Comparison of ENCODE assay signal across 8 mouse cellular contexts in the genomic region with DNA sequence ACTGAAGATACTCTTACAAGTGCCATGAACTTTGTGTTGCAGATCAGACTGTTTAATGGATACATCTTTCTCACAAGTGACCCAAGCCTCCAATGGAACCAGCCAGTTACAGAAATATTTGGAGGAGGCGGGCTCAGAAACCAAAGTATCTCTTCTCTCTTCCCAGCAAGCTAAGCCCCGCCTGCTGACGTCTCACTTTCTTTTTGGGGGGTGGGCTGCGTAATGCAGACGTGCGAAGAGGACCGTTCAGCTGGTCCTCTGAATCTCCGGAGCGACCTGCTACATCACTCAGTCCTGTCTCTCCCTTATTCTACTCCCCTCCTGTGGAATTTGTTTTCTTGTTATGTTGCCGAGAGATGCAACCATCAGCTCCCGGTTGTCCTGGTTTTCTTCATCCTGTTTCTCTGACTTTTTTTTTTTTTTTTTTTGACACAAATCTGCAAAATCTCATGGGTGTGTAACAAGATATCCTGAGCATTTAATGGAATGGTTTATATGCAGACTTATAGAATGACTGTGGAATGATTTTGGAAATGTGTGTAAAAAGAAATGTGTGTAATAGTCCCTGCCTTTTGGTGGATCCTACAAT. TPM values are rescaled to one million over a fixed set of nuclear protein-coding genes. Genes with fewer than 3 reads are reported as not detected.
DNase-seq lines count a peak whose midpoint lies in the region; ATAC-seq and TF ChIP-seq lines count a peak whose summit lies in the region.

No protein-coding gene starts in this region.

- no peak overlapping the region for H3K9ac ChIP-seq in kidney, embryonic 15.5 days
- peak overlapping the region; percentile 54 for H3K9ac ChIP-seq in limb, embryonic 13.5 days
- H3K9ac ChIP-seq in midbrain, embryonic 16.5 days (ENCODE audit: low read depth, low read length): peak overlapping the region; percentile 32

- no peaks in the 10 kb centered on the region for H3K9me3 ChIP-seq in kidney, embryonic 15.5 days (replicated peaks)
- H3K9me3 ChIP-seq in limb, embryonic 13.5 days: no peaks in the 10 kb centered on the region
- no peaks in the 10 kb centered on the region for H3K9me3 ChIP-seq in midbrain, embryonic 16.5 days (replicated peaks; ENCODE audit: control insufficient read depth, low read length, poor library complexity, severe bottlenecking)

- no peak for TF ChIP-seq POLR2A in thymus, adult 2 months (IDR thresholded peaks at IDR 0.05; ENCODE audit: control insufficient read depth, extremely low read depth, insufficient read depth, low read length, poor library complexity)

- H3K4me3 ChIP-seq in thymus, adult 2 months (ENCODE audit: control insufficient read depth, insufficient read depth, low read length): peak overlapping the region; percentile 46
- H3K4me3 ChIP-seq in kidney, embryonic 15.5 days (replicated peaks): peak overlapping the region; percentile 42
- H3K4me3 ChIP-seq in limb, embryonic 13.5 days: peak overlapping the region; percentile 46
- H3K4me3 ChIP-seq in midbrain, embryonic 16.5 days (ENCODE audit: low read depth, low read length): peak overlapping the region; percentile 39

- WGBS in thymus, adult 2 months: 6% methylated on average over 11 of the region's 11 CpGs
- under 1% methylated on average over 11 of the region's 11 CpGs for WGBS in kidney, embryonic 15.5 days
- 2% methylated on average over 11 of the region's 11 CpGs for WGBS in limb, embryonic 13.5 days
- 1% methylated on average over 11 of the region's 11 CpGs for WGBS in midbrain, embryonic 16.5 days

- peak; percentile 74; the same call in 1 of the 2 replicates for ATAC-seq in kidney, embryonic 15.5 days (replicated peaks; ENCODE audit: low FRiP score)
- ATAC-seq in limb, embryonic 13.5 days (ENCODE audit: low FRiP score, low read depth): peak; percentile 75
- peak; percentile 67 for ATAC-seq in midbrain, embryonic 16.5 days

- peak overlapping the region; percentile 50 for H3K4me2 ChIP-seq in kidney, embryonic 15.5 days
- peak overlapping the region; percentile 58 for H3K4me2 ChIP-seq in limb, embryonic 13.5 days (replicated peaks)
- H3K4me2 ChIP-seq in midbrain, embryonic 16.5 days (ENCODE audit: low read length): peak overlapping the region; percentile 44

- peak; percentile 17; the same call in 1 of the 2 replicates for TF ChIP-seq CTCF in thymus, adult 2 months (IDR thresholded peaks at IDR 0.05; ENCODE audit: borderline replicate concordance, control insufficient read depth, extremely low read depth, insufficient read depth, low read length, poor library complexity)

- peaks cover 21% of the 10 kb centered on the region for H3K4me1 ChIP-seq in thymus, adult 2 months (replicated peaks; ENCODE audit: control insufficient read depth, insufficient read depth, low read length)
- peaks cover 17% of the 10 kb centered on the region for H3K4me1 ChIP-seq in kidney, embryonic 15.5 days
- peaks cover 30% of the 10 kb centered on the region for H3K4me1 ChIP-seq in limb, embryonic 13.5 days
- H3K4me1 ChIP-seq in midbrain, embryonic 16.5 days (ENCODE audit: control insufficient read depth, insufficient read depth, low read length): peaks cover 9% of the 10 kb centered on the region; the same call in 1 of the 2 replicates

- no peaks in the 10 kb centered on the region for H3K27me3 ChIP-seq in thymus, adult 2 months (ENCODE audit: control insufficient read depth, insufficient read depth, low read length)
- H3K27me3 ChIP-seq in kidney, embryonic 15.5 days: peaks cover 33% of the 10 kb centered on the region
- H3K27me3 ChIP-seq in limb, embryonic 13.5 days: no peaks in the 10 kb centered on the region
- no peaks in the 10 kb centered on the region for H3K27me3 ChIP-seq in midbrain, embryonic 16.5 days (ENCODE audit: control insufficient read depth, insufficient read depth, low read depth, low read length)

- H3K27ac ChIP-seq in thymus, adult 2 months (ENCODE audit: control insufficient read depth, insufficient read depth, low read length): no peak overlapping the region
- H3K27ac ChIP-seq in kidney, embryonic 15.5 days: no peak overlapping the region
- H3K27ac ChIP-seq in limb, embryonic 13.5 days: peak overlapping the region; percentile 52; the same call in 1 of the 2 replicates
- H3K27ac ChIP-seq in midbrain, embryonic 16.5 days (ENCODE audit: low read length): peak overlapping the region; percentile 68

- H3K36me3 ChIP-seq in thymus, adult 2 months (ENCODE audit: control insufficient read depth, insufficient read depth, low read length): no peaks in the 10 kb centered on the region
- no peaks in the 10 kb centered on the region for H3K36me3 ChIP-seq in kidney, embryonic 15.5 days
- no peaks in the 10 kb centered on the region for H3K36me3 ChIP-seq in limb, embryonic 13.5 days
- no peaks in the 10 kb centered on the region for H3K36me3 ChIP-seq in midbrain, embryonic 16.5 days (ENCODE audit: control insufficient read depth, insufficient read depth, low read length)

- peak; percentile 59 for DNase-seq in thymus, adult 2 months
- no peak for DNase-seq in thymus, postnatal 10 days (ENCODE audit: low spot score in 2 of 2)
- DNase-seq in embryo, embryonic 10.5 days (ENCODE audit: low spot score): peak; percentile 95
- peak; percentile 63 for DNase-seq in heart, adult 8-10 months (ENCODE audit: low spot score)
- peak; percentile 95 for DNase-seq in telencephalon, adult 2 months (ENCODE audit: low read depth, low spot score)

RNA-seq across cellular contexts. Expression of a gene that starts 40.3 kb away (rescaled TPM):
- polyA plus RNA-seq in thymus, adult 2 months (2012; rRNA removed): 11.7 and 12.8 TPM in 2 replicates
- 1 to 10 TPM; 2.3 to 2.9 (median 2.4) TPM for total RNA-seq in heart, adult 8-10 months (2022)
- polyA plus RNA-seq in kidney, embryonic 15.5 days (2015; fragmentation: Nextera tagmentation; extraction: Ambion mirVana): 7.8 and 10.4 TPM in 2 replicates
- polyA plus RNA-seq in limb, embryonic 13.5 days (2015; fragmentation: Nextera tagmentation; extraction: Ambion mirVana): 72.7 and 83.0 TPM in 2 replicates
- polyA plus RNA-seq in midbrain, embryonic 16.5 days (2015; fragmentation: Nextera tagmentation; extraction: Ambion mirVana): 44.3 and 52.5 TPM in 2 replicates

RNA-seq across cellular contexts. Expression of a gene that starts 53.8 kb away (rescaled TPM):
- 0.08 TPM in 1 of 2 replicates, not detected in the other for polyA plus RNA-seq in thymus, adult 2 months (2012; rRNA removed)
- total RNA-seq in heart, adult 8-10 months (2022): not detected
- polyA plus RNA-seq in kidney, embryonic 15.5 days (2015; fragmentation: Nextera tagmentation; extraction: Ambion mirVana): 0.14 TPM in 1 of 2 replicates, not detected in the other
- polyA plus RNA-seq in limb, embryonic 13.5 days (2015; fragmentation: Nextera tagmentation; extraction: Ambion mirVana): 0.25 and 0.37 TPM in 2 replicates
- polyA plus RNA-seq in midbrain, embryonic 16.5 days (2015; fragmentation: Nextera tagmentation; extraction: Ambion mirVana): not detected in 2 replicates

RNA-seq across cellular contexts. Expression of a gene that starts 58.6 kb away (rescaled TPM):
- polyA plus RNA-seq in thymus, adult 2 months (2012; rRNA removed): 20.2 and 22.5 TPM in 2 replicates
- 10 to 100 TPM; 26.3 to 31.5 (median 29.1) TPM for total RNA-seq in heart, adult 8-10 months (2022)
- polyA plus RNA-seq in kidney, embryonic 15.5 days (2015; fragmentation: Nextera tagmentation; extraction: Ambion mirVana): 6.0 and 6.3 TPM in 2 replicates
- 6.4 and 7.1 TPM in 2 replicates for polyA plus RNA-seq in limb, embryonic 13.5 days (2015; fragmentation: Nextera tagmentation; extraction: Ambion mirVana)
- 8.4 and 9.4 TPM in 2 replicates for polyA plus RNA-seq in midbrain, embryonic 16.5 days (2015; fragmentation: Nextera tagmentation; extraction: Ambion mirVana)

Comparison
In these comparisons a context has a peak if more than half of its experiments do, and no peak if none do; other contexts are left out.
1. DNase-seq: peak in thymus, adult 2 months (single experiment), embryo, embryonic 10.5 days (single experiment), heart, adult 8-10 months (single experiment) and telencephalon, adult 2 months (single experiment); none in thymus, postnatal 10 days (0 of 2).
2. H3K27ac ChIP-seq: peak in limb, embryonic 13.5 days (single experiment) and midbrain, embryonic 16.5 days (single experiment); none in thymus, adult 2 months (single experiment) and kidney, embryonic 15.5 days (single experiment).
3. Peak in every context shown above with its lines, with median percentiles within 50 percentile points of each other: H3K4me3 ChIP-seq, ATAC-seq and H3K4me2 ChIP-seq.